31 mouse cellular contexts compared by ENCODE assay signal in genomic region chr2:121756336-121756735, GRCm38 (mm10). TPM values are rescaled to one million over a fixed set of nuclear protein-coding genes. Genes with fewer than 3 reads are reported as not detected.
DNase-seq lines count a peak whose midpoint lies in the region; TF ChIP-seq lines count a peak whose summit lies in the region.
"Had no signal": no experiment of that assay in that cellular context is flagged by ENCODE, and none has a peak within 500 bp of the region (broad histone marks: within the 10 kb centered on the region; RNA-seq: fewer than 3 reads in every experiment).

No protein-coding gene starts in this region.

- intact Hi-C loops in gastrocnemius, postnatal 36 days (cut with DNase I), result no loop called here

- no peaks in the 10 kb centered on the region for H3K4me1 ChIP-seq in ES-E14 (ENCODE audit: control insufficient read depth in 2 of 2, insufficient read depth in 2 of 2, low read length in 2 of 2, poor library complexity in 1 of 2)
- H3K4me1 ChIP-seq: embryonic facial prominence, embryonic 15.5 days; heart, embryonic 10.5 days; heart, embryonic 15.5 days; limb, embryonic 15.5 days; liver, embryonic 15.5 days had no signal

- H3K9me3 ChIP-seq in ES-E14 (ENCODE audit: control insufficient read depth, insufficient read depth, low read depth, low read length), result no peaks in the 10 kb centered on the region
- H3K9me3 ChIP-seq: embryonic facial prominence, embryonic 10.5 days; embryonic facial prominence, embryonic 15.5 days; forebrain, embryonic 12.5 days; heart, embryonic 10.5 days; heart, embryonic 15.5 days; hindbrain, embryonic 12.5 days; limb, embryonic 10.5 days; limb, embryonic 15.5 days; liver, embryonic 15.5 days; midbrain, embryonic 10.5 days; neural tube, embryonic 12.5 days had no signal

- H3K9ac ChIP-seq in ES-E14 (ENCODE audit: insufficient read depth, low read depth, low read length, poor library complexity, severe bottlenecking), result no peak overlapping the region
- H3K9ac ChIP-seq: embryonic facial prominence, embryonic 15.5 days; forebrain, embryonic 12.5 days; heart, embryonic 15.5 days; hindbrain, embryonic 12.5 days; limb, embryonic 15.5 days; liver, embryonic 15.5 days; lung, embryonic 14.5 days; neural tube, embryonic 12.5 days had no signal

- H3K36me3 ChIP-seq in ES-E14 (ENCODE audit: control insufficient read depth, insufficient read depth, low read length, poor library complexity, severe bottlenecking), result no peaks in the 10 kb centered on the region
- H3K36me3 ChIP-seq: embryonic facial prominence, embryonic 10.5 days; embryonic facial prominence, embryonic 15.5 days; forebrain, embryonic 12.5 days; heart, embryonic 10.5 days; heart, embryonic 15.5 days; hindbrain, embryonic 12.5 days; limb, embryonic 10.5 days; limb, embryonic 15.5 days; liver, embryonic 15.5 days; midbrain, embryonic 10.5 days; neural tube, embryonic 12.5 days had no signal

- in situ Hi-C loops in ES-E14 (cut with MboI; ENCODE audit: low sequenced_read_pairs in 2 of 2, unreplicated experiment in 2 of 2), result no loop called here

- peak; percentile 54 for DNase-seq in A20 (ENCODE audit: low read depth, low spot score)
- peak; percentile 31 for DNase-seq in ES-E14 (ENCODE audit: low read depth, low spot score)
- DNase-seq in R1 (ENCODE audit: low read depth, low spot score), result peak; percentile 67
- no peak for DNase-seq in urinary bladder, adult 18-20 months (ENCODE audit: low spot score in 2 of 2)
- DNase-seq in gastrocnemius, postnatal 36 days, result no peak
- DNase-seq in gastrocnemius, postnatal 10 days, result no peak
- DNase-seq: adrenal gland, postnatal 14 days; cerebellum, adult 2 months; cerebellum, postnatal 25 days; gastrocnemius, postnatal 14 days; heart, adult 11 months; kidney, adult 8-10 months; layer of hippocampus, postnatal 36 days; lung, embryonic 14.5 days; lung, postnatal 14 days; right cerebral cortex, postnatal 14 days; thymus, postnatal 4 days had no signal

- no peak overlapping the region for H3K4me3 ChIP-seq in ES-E14 (ENCODE audit: insufficient read depth in 1 of 2, low read depth in 1 of 2, low read length in 2 of 2, poor library complexity in 1 of 2, severe bottlenecking in 1 of 2)
- H3K4me3 ChIP-seq: embryonic facial prominence, embryonic 10.5 days; embryonic facial prominence, embryonic 15.5 days; forebrain, embryonic 12.5 days; heart, embryonic 10.5 days; heart, embryonic 15.5 days; hindbrain, embryonic 12.5 days; limb, embryonic 10.5 days; limb, embryonic 15.5 days; liver, embryonic 15.5 days; midbrain, embryonic 10.5 days; myocyte; neural tube, embryonic 12.5 days had no signal

- no peak overlapping the region for H3K27ac ChIP-seq in ES-E14 (ENCODE audit: insufficient read depth, low read depth, low read length, poor library complexity, severe bottlenecking)
- H3K27ac ChIP-seq: embryonic facial prominence, embryonic 10.5 days; embryonic facial prominence, embryonic 15.5 days; forebrain, embryonic 12.5 days; heart, embryonic 10.5 days; heart, embryonic 15.5 days; hindbrain, embryonic 12.5 days; kidney, postnatal 0 days; limb, embryonic 10.5 days; limb, embryonic 15.5 days; liver, embryonic 15.5 days; neural tube, embryonic 12.5 days had no signal

TF ChIP-seq in ES-E14, 5 proteins besides CTCF, POLR2A, EP300 and RAD21:
- TF ChIP-seq ZNF384 (IDR thresholded peaks at IDR 0.05; ENCODE audit: low read depth, low read length), result no peak
- no peak for TF ChIP-seq HCFC1 (IDR thresholded peaks at IDR 0.05; ENCODE audit: borderline replicate concordance, insufficient read depth, low read length)
- TF ChIP-seq MAFK (IDR thresholded peaks at IDR 0.05; ENCODE audit: insufficient read depth, low read depth, low read length), result no peak
- TF ChIP-seq CHD2 (IDR thresholded peaks at IDR 0.05; ENCODE audit: low read depth, low read length), result no peak
- TF ChIP-seq ZC3H11A (IDR thresholded peaks at IDR 0.05; ENCODE audit: borderline replicate concordance, low read depth, low read length), result no peak

RNA-seq across cellular contexts. Expression of gene Frmd5, which starts 50.6 kb away (rescaled TPM):
- total RNA-seq in ES-E14 (2012; rRNA removed), result 4.8 and 8.9 TPM in 2 replicates
- not detected for total RNA-seq in gastrocnemius, postnatal 36 days (2021)
- total RNA-seq in gastrocnemius, postnatal 10 days (2021), result under 1 TPM; 0.78 to 0.95 TPM
- total RNA-seq: megakaryocyte progenitor cell, adult 5-6 weeks had no signal

Comparison
In these comparisons a context has a peak if more than half of its experiments do, and no peak if none do; other contexts are left out.
1. DNase-seq: peak in A20 (single experiment), ES-E14 (single experiment) and R1 (single experiment); none in urinary bladder, adult 18-20 months (0 of 2), gastrocnemius, postnatal 36 days (0 of 2) and gastrocnemius, postnatal 10 days (single experiment).